In genomic region chr4:83206803-83207586, GRCm38 (mm10) we compare ENCODE assay signal across 12 mouse cellular contexts.
A peak's percentile ranks its signal among the peaks of the same experiment; 100 is the strongest.
DNase-seq lines count a peak whose midpoint lies in the region; ATAC-seq and TF ChIP-seq lines count a peak whose summit lies in the region.
"Had no signal": no experiment of that assay in that cellular context is flagged by ENCODE, and none has a peak within 500 bp of the region (broad histone marks: within the 10 kb centered on the region; RNA-seq: fewer than 3 reads in every experiment).

No protein-coding gene starts in this region.

- no peak overlapping the region for H3K27ac ChIP-seq in embryonic facial prominence, embryonic 11.5 days (replicated peaks; ENCODE audit: low read depth, low read length)
- H3K27ac ChIP-seq in embryonic facial prominence, embryonic 10.5 days (replicated peaks), result no peak overlapping the region; the same call in 1 of the 2 replicates
- H3K27ac ChIP-seq in cerebellum, adult 2 months (ENCODE audit: insufficient read depth, low read length), result peak overlapping the region; percentile 99
- H3K27ac ChIP-seq in hindbrain, embryonic 15.5 days (replicated peaks), result peak overlapping the region; percentile 81
- H3K27ac ChIP-seq in neural tube, embryonic 14.5 days (ENCODE audit: low read depth, low read length), result peak overlapping the region; percentile 65
- no peak overlapping the region for H3K27ac ChIP-seq in liver, embryonic 12.5 days
- H3K27ac ChIP-seq: embryonic facial prominence, embryonic 12.5 days; heart, embryonic 13.5 days had no signal

- no peak overlapping the region for H3K9ac ChIP-seq in embryonic facial prominence, embryonic 11.5 days (replicated peaks; ENCODE audit: low read length)
- no peak overlapping the region for H3K9ac ChIP-seq in hindbrain, embryonic 15.5 days
- H3K9ac ChIP-seq in neural tube, embryonic 14.5 days (replicated peaks; ENCODE audit: low read depth, low read length), result no peak overlapping the region
- no peak overlapping the region for H3K9ac ChIP-seq in liver, embryonic 12.5 days
- H3K9ac ChIP-seq: embryonic facial prominence, embryonic 12.5 days; heart, embryonic 13.5 days had no signal

- no peak overlapping the region for H3K4me2 ChIP-seq in embryonic facial prominence, embryonic 11.5 days (ENCODE audit: low read depth, low read length)
- peak overlapping the region; percentile 26; the same call in 1 of the 2 replicates for H3K4me2 ChIP-seq in hindbrain, embryonic 15.5 days
- H3K4me2 ChIP-seq in neural tube, embryonic 14.5 days (ENCODE audit: low read depth, low read length), result no peak overlapping the region
- H3K4me2 ChIP-seq in liver, embryonic 12.5 days, result no peak overlapping the region
- H3K4me2 ChIP-seq: embryonic facial prominence, embryonic 12.5 days; heart, embryonic 13.5 days; liver, embryonic 11.5 days had no signal

- H3K27me3 ChIP-seq in embryonic facial prominence, embryonic 11.5 days (ENCODE audit: control insufficient read depth, insufficient read depth, low read length), result no peaks in the 10 kb centered on the region
- no peaks in the 10 kb centered on the region for H3K27me3 ChIP-seq in embryonic facial prominence, embryonic 10.5 days (replicated peaks; ENCODE audit: low read depth, poor library complexity, severe bottlenecking)
- no peaks in the 10 kb centered on the region for H3K27me3 ChIP-seq in cerebellum, adult 2 months (ENCODE audit: control insufficient read depth, insufficient read depth, low read length)
- H3K27me3 ChIP-seq in hindbrain, embryonic 15.5 days, result no peaks in the 10 kb centered on the region
- no peaks in the 10 kb centered on the region for H3K27me3 ChIP-seq in neural tube, embryonic 14.5 days (ENCODE audit: control insufficient read depth, insufficient read depth, low read length)
- no peaks in the 10 kb centered on the region for H3K27me3 ChIP-seq in liver, embryonic 12.5 days (replicated peaks)
- H3K27me3 ChIP-seq: embryonic facial prominence, embryonic 12.5 days; heart, embryonic 13.5 days had no signal

- no peak overlapping the region for H3K4me3 ChIP-seq in embryonic facial prominence, embryonic 11.5 days (ENCODE audit: low read depth, low read length)
- no peak overlapping the region for H3K4me3 ChIP-seq in embryonic facial prominence, embryonic 10.5 days
- H3K4me3 ChIP-seq in cerebellum, adult 2 months (replicated peaks; ENCODE audit: insufficient read depth, low read depth, low read length), result peak overlapping the region; percentile 31
- H3K4me3 ChIP-seq in hindbrain, embryonic 15.5 days, result no peak overlapping the region
- no peak overlapping the region for H3K4me3 ChIP-seq in neural tube, embryonic 14.5 days (ENCODE audit: low read depth, low read length)
- H3K4me3 ChIP-seq in liver, embryonic 12.5 days, result no peak overlapping the region
- H3K4me3 ChIP-seq: embryonic facial prominence, embryonic 12.5 days; heart, embryonic 13.5 days had no signal

- 55% methylated on average over 10 of the region's 10 CpGs for WGBS in embryonic facial prominence, embryonic 11.5 days
- 62% methylated on average over 10 of the region's 10 CpGs for WGBS in embryonic facial prominence, embryonic 10.5 days
- WGBS in cerebellum, adult 2 months, result 32% methylated on average over 10 of the region's 10 CpGs
- 32% methylated on average over 10 of the region's 10 CpGs for WGBS in hindbrain, embryonic 15.5 days
- WGBS in neural tube, embryonic 14.5 days, result 27% methylated on average over 10 of the region's 10 CpGs
- WGBS in liver, embryonic 12.5 days (ENCODE audit: insufficient replicate concordance), result 67% methylated on average over 10 of the region's 10 CpGs

- ATAC-seq in embryonic facial prominence, embryonic 11.5 days (replicated peaks; ENCODE audit: insufficient number of reproducible peaks, low FRiP score, low TSS enrichment, low read depth), result 0 out of 2 replicates have a peak, but pooled peaks have one; percentile 34
- peak; percentile 82 for ATAC-seq in hindbrain, embryonic 15.5 days (ENCODE audit: low FRiP score, low read depth)
- ATAC-seq in neural tube, embryonic 14.5 days (ENCODE audit: low read depth), result peak; percentile 68
- no peak for ATAC-seq in liver, embryonic 12.5 days

- TF ChIP-seq CTCF in cerebellum, adult 2 months (IDR thresholded peaks at IDR 0.05; ENCODE audit: borderline replicate concordance, insufficient read depth, low read depth, low read length), result no peak

- intact Hi-C loops in heart, postnatal 25 days (cut with DNase I), result no loop called here

- H3K4me1 ChIP-seq in embryonic facial prominence, embryonic 11.5 days (ENCODE audit: control insufficient read depth, insufficient read depth, low read length), result no peaks in the 10 kb centered on the region
- H3K4me1 ChIP-seq in embryonic facial prominence, embryonic 10.5 days, result peaks cover 10% of the 10 kb centered on the region; the same call in 1 of the 2 replicates
- H3K4me1 ChIP-seq in cerebellum, adult 2 months (ENCODE audit: control insufficient read depth, insufficient read depth, low read length), result peaks cover 18% of the 10 kb centered on the region; the same call in 1 of the 2 replicates
- H3K4me1 ChIP-seq in hindbrain, embryonic 15.5 days (replicated peaks), result peaks cover 18% of the 10 kb centered on the region
- peaks cover 2% of the 10 kb centered on the region; the same call in 1 of the 2 replicates for H3K4me1 ChIP-seq in neural tube, embryonic 14.5 days (ENCODE audit: control insufficient read depth, insufficient read depth, low read length)
- no peaks in the 10 kb centered on the region for H3K4me1 ChIP-seq in liver, embryonic 12.5 days
- H3K4me1 ChIP-seq: embryonic facial prominence, embryonic 12.5 days; heart, embryonic 13.5 days had no signal

- no peaks in the 10 kb centered on the region for H3K9me3 ChIP-seq in embryonic facial prominence, embryonic 11.5 days (replicated peaks; ENCODE audit: control insufficient read depth, low read length)
- H3K9me3 ChIP-seq in embryonic facial prominence, embryonic 10.5 days, result no peaks in the 10 kb centered on the region
- no peaks in the 10 kb centered on the region for H3K9me3 ChIP-seq in hindbrain, embryonic 15.5 days
- no peaks in the 10 kb centered on the region for H3K9me3 ChIP-seq in neural tube, embryonic 14.5 days (ENCODE audit: control insufficient read depth, low read length)
- no peaks in the 10 kb centered on the region for H3K9me3 ChIP-seq in liver, embryonic 12.5 days (replicated peaks)
- H3K9me3 ChIP-seq: embryonic facial prominence, embryonic 12.5 days; heart, embryonic 13.5 days had no signal

- TF ChIP-seq POLR2A in cerebellum, adult 2 months (IDR thresholded peaks at IDR 0.05; ENCODE audit: borderline replicate concordance, insufficient read depth, low read length), result no peak

- H3K36me3 ChIP-seq in embryonic facial prominence, embryonic 11.5 days (replicated peaks; ENCODE audit: control insufficient read depth, insufficient read depth, low read depth, low read length), result no peaks in the 10 kb centered on the region
- no peaks in the 10 kb centered on the region for H3K36me3 ChIP-seq in embryonic facial prominence, embryonic 10.5 days (replicated peaks)
- H3K36me3 ChIP-seq in hindbrain, embryonic 15.5 days, result no peaks in the 10 kb centered on the region
- no peaks in the 10 kb centered on the region for H3K36me3 ChIP-seq in neural tube, embryonic 14.5 days (ENCODE audit: control insufficient read depth, insufficient read depth, low read length)
- H3K36me3 ChIP-seq in liver, embryonic 12.5 days, result no peaks in the 10 kb centered on the region
- H3K36me3 ChIP-seq: embryonic facial prominence, embryonic 12.5 days; heart, embryonic 13.5 days had no signal

- DNase-seq in embryonic facial prominence, embryonic 11.5 days (ENCODE audit: low spot score), result peak; percentile 19
- no peak for DNase-seq in embryonic facial prominence, embryonic 10.5 days (ENCODE audit: low spot score)
- peak; percentile 68 to 82 for DNase-seq in cerebellum, adult 2 months
- DNase-seq in urinary bladder, postnatal 36 days (ENCODE audit: low spot score in 2 of 2), result no peak
- DNase-seq in heart, postnatal 25 days (ENCODE audit: low spot score), result no peak
- DNase-seq: B cell, adult 2 months had no signal

Comparison
In these comparisons a context has a peak if more than half of its experiments do, and no peak if none do; other contexts are left out.
1. DNase-seq: peak in embryonic facial prominence, embryonic 11.5 days (single experiment) and cerebellum, adult 2 months (2 of 2); none in embryonic facial prominence, embryonic 10.5 days (single experiment), urinary bladder, postnatal 36 days (0 of 2) and heart, postnatal 25 days (single experiment).
2. H3K27ac ChIP-seq: peak in cerebellum, adult 2 months (single experiment), hindbrain, embryonic 15.5 days (single experiment) and neural tube, embryonic 14.5 days (single experiment); none in embryonic facial prominence, embryonic 11.5 days (single experiment), embryonic facial prominence, embryonic 10.5 days (single experiment) and liver, embryonic 12.5 days (single experiment).